Mouse (Mus musculus): Measurements from ENCODE around the gene Gm5580. TPM values are rescaled to one million over a fixed set of nuclear protein-coding genes. Genes with fewer than 3 reads are reported as not detected.
"Not testable (repeated sequence)": the region's sequence is repeated elsewhere in the genome, so short reads cannot be mapped to it uniquely, and the experiment has no call there.

Gm5580 gene
- 0.36 TPM in 2 replicates for polyA plus RNA-seq (2015; fragmentation: Nextera tagmentation; extraction: Ambion mirVana)

GRCm38 (mm10) chr6:116550841-116551240 lies at the start of gene Gm5580:
Gene Gm5580, plus strand, starts transcription at chr6:116551141.
- not testable (repeated sequence) for DNase-seq (ENCODE audit: low spot score); H3K4me2 ChIP-seq (replicated peaks; ENCODE audit: low read depth); H3K27me3 ChIP-seq (ENCODE audit: control insufficient read depth, insufficient read depth, low read length); H3K27ac ChIP-seq (replicated peaks); H3K4me3 ChIP-seq (ENCODE audit: low read depth, low read length); H3K36me3 ChIP-seq (ENCODE audit: control insufficient read depth, insufficient read depth, low read length); H3K9ac ChIP-seq (ENCODE audit: low read length); ATAC-seq (ENCODE audit: low FRiP score, low TSS enrichment); H3K9me3 ChIP-seq (ENCODE audit: control insufficient read depth, low read length); H3K4me1 ChIP-seq (replicated peaks; ENCODE audit: control insufficient read depth, insufficient read depth)
- WGBS, result 93% methylated on average over 11 of the region's 11 CpGs

- H3K9me3 ChIP-seq (ENCODE audit: control insufficient read depth, low read length); DNase-seq (ENCODE audit: low spot score); H3K27ac ChIP-seq (replicated peaks); ATAC-seq (ENCODE audit: low FRiP score, low TSS enrichment); H3K4me2 ChIP-seq (replicated peaks; ENCODE audit: low read depth); H3K36me3 ChIP-seq (ENCODE audit: control insufficient read depth, insufficient read depth, low read length); H3K27me3 ChIP-seq (ENCODE audit: control insufficient read depth, insufficient read depth, low read length); H3K4me3 ChIP-seq (ENCODE audit: low read depth, low read length); H3K9ac ChIP-seq (ENCODE audit: low read length); H3K4me1 ChIP-seq (replicated peaks; ENCODE audit: control insufficient read depth, insufficient read depth): not testable (repeated sequence)
- 90% methylated on average over 17 of the region's 20 CpGs for WGBS
Measured at GRCm38 (mm10) chr6:116506302-116507003, 44.5 kb upstream of the Gm5580 start, which contains the start of gene Olfr212. Gene Olfr212, plus strand, starts transcription at chr6:116506516.

GRCm38 (mm10) chr6:116514832-116515231 lies 36.1 kb upstream of the Gm5580 start:
- Histone ChIP-seq H3K4me2 (replicated peaks; ENCODE audit: low read depth) (no peak overlapping the region), H3K9me3 (ENCODE audit: control insufficient read depth, low read length) (no peaks in the 10 kb centered on the region), H3K27ac (replicated peaks) (no peak overlapping the region), H3K36me3 (ENCODE audit: control insufficient read depth, insufficient read depth, low read length) (no peaks in the 10 kb centered on the region), H3K9ac (ENCODE audit: low read length) (no peak overlapping the region), H3K27me3 (ENCODE audit: control insufficient read depth, insufficient read depth, low read length) (no peaks in the 10 kb centered on the region), H3K4me3 (ENCODE audit: low read depth, low read length) (no peak overlapping the region), H3K4me1 (replicated peaks; ENCODE audit: control insufficient read depth, insufficient read depth) (no peaks in the 10 kb centered on the region)
- DNase-seq (ENCODE audit: low spot score) (no peak), ATAC-seq (ENCODE audit: low FRiP score, low TSS enrichment) (no peak)
- TF ChIP-seq CTCF (IDR thresholded peaks at IDR 0.05; ENCODE audit: low read depth) (no peak), EP300 (optimal IDR thresholded peaks at IDR 0.05) (no peak)

GRCm38 (mm10) chr6:116538156-116538555 lies 12.8 kb upstream of the Gm5580 start, which contains the start of gene Olfr213:
Gene Olfr213, plus strand, starts transcription at chr6:116538456.
- no peaks in the 10 kb centered on the region for H3K4me1 ChIP-seq (replicated peaks; ENCODE audit: control insufficient read depth, insufficient read depth)
- no peak within 1 kb of the TSS for H3K27ac ChIP-seq (replicated peaks)
- no peak within 1 kb of the TSS for H3K4me2 ChIP-seq (replicated peaks; ENCODE audit: low read depth)
- ATAC-seq (ENCODE audit: low FRiP score, low TSS enrichment), result no peak
- no peaks in the 10 kb centered on the region for H3K27me3 ChIP-seq (ENCODE audit: control insufficient read depth, insufficient read depth, low read length)
- 76% methylated on average over 1 of the region's 1 CpGs for WGBS
- H3K9ac ChIP-seq (ENCODE audit: low read length), result no peak within 1 kb of the TSS
- no peaks in the 10 kb centered on the region for H3K36me3 ChIP-seq (ENCODE audit: control insufficient read depth, insufficient read depth, low read length)
- H3K9me3 ChIP-seq (ENCODE audit: control insufficient read depth, low read length), result no peaks in the 10 kb centered on the region
- H3K4me3 ChIP-seq (ENCODE audit: low read depth, low read length), result no peak within 1 kb of the TSS
- TF ChIP-seq EP300 (optimal IDR thresholded peaks at IDR 0.05) (no peak), CTCF (IDR thresholded peaks at IDR 0.05; ENCODE audit: low read depth) (no peak)
- no peak for DNase-seq (ENCODE audit: low spot score)

GRCm38 (mm10) chr6:116542500-116542899 lies 8.4 kb upstream of the Gm5580 start:
- TF ChIP-seq CTCF (IDR thresholded peaks at IDR 0.05; ENCODE audit: low read depth) (no peak), EP300 (optimal IDR thresholded peaks at IDR 0.05) (no peak)
- WGBS, result 88% methylated on average over 2 of the region's 2 CpGs
- no peak for ATAC-seq (ENCODE audit: low FRiP score, low TSS enrichment)

GRCm38 (mm10) chr6:116553935-116554334 lies 3.0 kb downstream of the Gm5580 start, which contains the start of gene Olfr214:
Gene Olfr214, plus strand, starts transcription at chr6:116554235.
- H3K4me2 ChIP-seq (replicated peaks; ENCODE audit: low read depth), result no peak within 1 kb of the TSS

More at GRCm38 (mm10) chr6:116542500-116542899, 8.4 kb upstream of the Gm5580 start:
- no peak for DNase-seq (ENCODE audit: low spot score)
- Histone ChIP-seq H3K4me1 (replicated peaks; ENCODE audit: control insufficient read depth, insufficient read depth) (no peaks in the 10 kb centered on the region), H3K9me3 (ENCODE audit: control insufficient read depth, low read length) (no peaks in the 10 kb centered on the region), H3K9ac (ENCODE audit: low read length) (no peak overlapping the region), H3K36me3 (ENCODE audit: control insufficient read depth, insufficient read depth, low read length) (no peaks in the 10 kb centered on the region), H3K27ac (replicated peaks) (no peak overlapping the region), H3K27me3 (ENCODE audit: control insufficient read depth, insufficient read depth, low read length) (no peaks in the 10 kb centered on the region), H3K4me2 (replicated peaks; ENCODE audit: low read depth) (no peak overlapping the region), H3K4me3 (ENCODE audit: low read depth, low read length) (no peak overlapping the region)

More at GRCm38 (mm10) chr6:116553935-116554334, 3.0 kb downstream of the Gm5580 start, which contains the start of gene Olfr214:
- Histone ChIP-seq H3K27me3 (ENCODE audit: control insufficient read depth, insufficient read depth, low read length) (no peaks in the 10 kb centered on the region), H3K9me3 (ENCODE audit: control insufficient read depth, low read length) (no peaks in the 10 kb centered on the region), H3K27ac (replicated peaks) (no peak within 1 kb of the TSS), H3K4me3 (ENCODE audit: low read depth, low read length) (no peak within 1 kb of the TSS), H3K36me3 (ENCODE audit: control insufficient read depth, insufficient read depth, low read length) (no peaks in the 10 kb centered on the region), H3K4me1 (replicated peaks; ENCODE audit: control insufficient read depth, insufficient read depth) (no peaks in the 10 kb centered on the region), H3K9ac (ENCODE audit: low read length) (no peak within 1 kb of the TSS)
- no peak for ATAC-seq (ENCODE audit: low FRiP score, low TSS enrichment)
- DNase-seq (ENCODE audit: low spot score), result no peak
- WGBS, result 67% methylated on average over 1 of the region's 1 CpGs
- TF ChIP-seq CTCF (IDR thresholded peaks at IDR 0.05; ENCODE audit: low read depth) (no peak), EP300 (optimal IDR thresholded peaks at IDR 0.05) (no peak)
